Mouse (Mus musculus): ENCODE measurements around the gene Gli2. TPM values are rescaled to one million over a fixed set of nuclear protein-coding genes. Genes with fewer than 3 reads are reported as not detected.
A peak's percentile ranks its signal among the peaks of the same experiment; 100 is the strongest.

Gene Gli2
- total and polyA plus RNA-seq, 2 experiments = 0.10 TPM; not detected in 1

DNA sequence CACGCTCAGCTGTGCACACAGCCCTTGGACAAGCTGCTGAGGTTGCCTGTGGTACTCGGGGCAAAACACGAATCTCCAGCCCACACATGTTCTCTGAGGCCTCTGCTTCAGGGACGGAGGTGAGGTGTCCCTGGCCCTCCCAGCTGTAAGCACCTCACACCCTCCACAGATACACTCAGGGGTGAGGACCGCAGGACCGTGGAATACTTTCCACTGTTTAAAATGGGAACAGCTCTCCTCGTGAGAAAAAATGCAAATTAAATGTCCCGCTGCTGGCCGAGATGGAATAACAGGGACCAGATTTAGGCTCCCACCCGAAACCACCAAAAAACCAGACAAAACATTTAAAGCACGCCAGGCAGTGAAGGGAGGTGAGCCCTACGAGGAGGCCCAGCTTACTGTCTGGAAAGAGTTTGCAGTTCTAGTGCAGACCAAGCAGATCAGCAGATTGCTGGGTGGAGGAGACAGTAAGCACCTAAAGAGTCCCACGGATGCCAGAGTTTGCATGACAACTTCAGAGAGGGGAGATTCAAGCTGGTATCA lies 19.2 kb downstream of the Gli2 start:
- H3K4me3 ChIP-seq (ENCODE audit: insufficient read depth, low read depth, low read length) = no peak overlapping the region
- H3K36me3 ChIP-seq (ENCODE audit: control insufficient read depth, insufficient read depth, low read length) = no peaks in the 10 kb centered on the region
- no peaks in the 10 kb centered on the region for H3K4me1 ChIP-seq (ENCODE audit: control insufficient read depth, insufficient read depth, low read length)
- TF ChIP-seq CTCF (IDR thresholded peaks at IDR 0.05; ENCODE audit: low read depth, low read length) (no peak), POLR2A (IDR thresholded peaks at IDR 0.05; ENCODE audit: extremely low read depth, insufficient read depth, low read length) (no peak)
- DNase-seq (ENCODE audit: extremely low read depth, low read depth, low spot score) = no peak
- no peaks in the 10 kb centered on the region for H3K79me2 ChIP-seq (ENCODE audit: control insufficient read depth, insufficient read depth, low read length)
- H3K27ac ChIP-seq (replicated peaks; ENCODE audit: insufficient read depth, low read depth, low read length) = no peak overlapping the region
- 77% methylated on average over 13 of the region's 13 CpGs for WGBS
- no peak overlapping the region for H3K9ac ChIP-seq (ENCODE audit: low read depth, low read length)
- H3K27me3 ChIP-seq (ENCODE audit: control insufficient read depth, insufficient read depth, low read length) = no peaks in the 10 kb centered on the region

DNA sequence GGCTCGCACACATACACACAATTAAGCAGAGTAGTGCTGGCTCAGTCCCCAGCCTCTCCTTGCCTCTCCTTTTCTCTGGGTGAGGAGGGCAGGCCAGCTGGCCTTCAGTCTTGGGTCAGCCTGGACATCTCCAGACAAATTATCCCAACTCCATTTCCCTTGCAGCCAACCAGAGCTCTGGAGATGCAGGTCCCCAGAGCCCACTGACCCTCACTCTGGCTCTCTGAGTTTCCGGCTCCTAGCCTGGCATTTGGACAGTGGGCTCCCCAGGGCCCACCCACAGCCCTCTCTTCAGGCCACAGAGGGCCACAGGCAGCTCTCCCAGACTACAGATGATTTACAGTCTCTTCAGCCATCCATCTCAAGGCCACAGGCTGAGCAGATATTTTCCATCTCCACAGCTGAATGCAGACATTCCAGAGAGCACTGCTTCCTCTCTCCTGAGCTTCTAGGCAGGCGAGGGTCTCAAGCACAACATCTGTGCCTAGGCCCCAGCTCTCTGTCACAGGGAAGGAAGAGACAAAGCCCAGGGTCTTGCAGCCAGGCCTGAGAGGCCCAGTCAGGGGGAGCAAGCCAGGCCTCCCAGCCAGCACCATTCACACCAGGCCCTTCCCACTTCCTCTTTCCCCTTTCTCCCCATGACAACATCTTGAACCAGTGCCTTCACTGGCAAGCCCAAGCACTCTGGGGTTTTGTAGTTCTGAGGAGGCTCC lies 19.8 kb downstream of the Gli2 start:
- Histone ChIP-seq H3K4me1 (ENCODE audit: control insufficient read depth, insufficient read depth, low read length) (no peaks in the 10 kb centered on the region), H3K36me3 (ENCODE audit: control insufficient read depth, insufficient read depth, low read length) (no peaks in the 10 kb centered on the region), H3K27me3 (ENCODE audit: control insufficient read depth, insufficient read depth, low read length) (no peaks in the 10 kb centered on the region), H3K27ac (replicated peaks; ENCODE audit: insufficient read depth, low read depth, low read length) (no peak overlapping the region), H3K79me2 (ENCODE audit: control insufficient read depth, insufficient read depth, low read length) (no peaks in the 10 kb centered on the region), H3K4me3 (ENCODE audit: insufficient read depth, low read depth, low read length) (no peak overlapping the region), H3K9ac (ENCODE audit: low read depth, low read length) (no peak overlapping the region)
- no peak for TF ChIP-seq POLR2A (IDR thresholded peaks at IDR 0.05; ENCODE audit: extremely low read depth, insufficient read depth, low read length)
- TF ChIP-seq CTCF (IDR thresholded peaks at IDR 0.05; ENCODE audit: low read depth, low read length) = no peak
- WGBS = 86% methylated on average over 3 of the region's 3 CpGs
- DNase-seq (ENCODE audit: extremely low read depth, low read depth, low spot score) = no peak

DNA sequence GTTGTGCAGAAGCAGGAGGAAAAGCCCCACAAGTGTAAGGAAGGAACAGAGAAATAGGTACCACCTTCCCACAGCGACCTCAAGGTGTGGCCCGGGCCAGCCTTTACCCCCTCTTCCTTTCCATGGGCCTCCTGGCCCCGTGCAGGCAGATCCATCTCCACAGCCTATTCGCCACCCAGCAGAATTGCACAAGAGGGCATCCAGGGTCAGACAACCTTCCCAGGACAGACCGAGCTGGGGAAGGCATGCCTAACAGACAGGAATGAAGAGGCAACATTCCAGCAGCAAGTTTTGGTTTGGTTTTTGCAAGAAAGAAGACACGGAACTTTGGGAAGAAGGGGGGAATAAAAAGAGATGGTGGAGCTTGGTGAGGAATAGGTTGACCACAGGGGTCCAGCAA lies 22.2 kb downstream of the Gli2 start:
- no peak overlapping the region for H3K27ac ChIP-seq (replicated peaks; ENCODE audit: insufficient read depth, low read depth, low read length)
- H3K79me2 ChIP-seq (ENCODE audit: control insufficient read depth, insufficient read depth, low read length) = no peaks in the 10 kb centered on the region
- no peak overlapping the region for H3K4me3 ChIP-seq (ENCODE audit: insufficient read depth, low read depth, low read length)
- peak; percentile 81 for DNase-seq (ENCODE audit: extremely low read depth, low read depth, low spot score)
- H3K4me1 ChIP-seq (ENCODE audit: control insufficient read depth, insufficient read depth, low read length) = no peaks in the 10 kb centered on the region
- H3K9ac ChIP-seq (ENCODE audit: low read depth, low read length) = no peak overlapping the region
- TF ChIP-seq POLR2A (IDR thresholded peaks at IDR 0.05; ENCODE audit: extremely low read depth, insufficient read depth, low read length) = no peak
- TF ChIP-seq CTCF (IDR thresholded peaks at IDR 0.05; ENCODE audit: low read depth, low read length) = no peak
- whole genome bisulfite sequencing = 18% methylated on average over 6 of the region's 6 CpGs
- no peaks in the 10 kb centered on the region for H3K27me3 ChIP-seq (ENCODE audit: control insufficient read depth, insufficient read depth, low read length)
- H3K36me3 ChIP-seq (ENCODE audit: control insufficient read depth, insufficient read depth, low read length) = no peaks in the 10 kb centered on the region

DNA sequence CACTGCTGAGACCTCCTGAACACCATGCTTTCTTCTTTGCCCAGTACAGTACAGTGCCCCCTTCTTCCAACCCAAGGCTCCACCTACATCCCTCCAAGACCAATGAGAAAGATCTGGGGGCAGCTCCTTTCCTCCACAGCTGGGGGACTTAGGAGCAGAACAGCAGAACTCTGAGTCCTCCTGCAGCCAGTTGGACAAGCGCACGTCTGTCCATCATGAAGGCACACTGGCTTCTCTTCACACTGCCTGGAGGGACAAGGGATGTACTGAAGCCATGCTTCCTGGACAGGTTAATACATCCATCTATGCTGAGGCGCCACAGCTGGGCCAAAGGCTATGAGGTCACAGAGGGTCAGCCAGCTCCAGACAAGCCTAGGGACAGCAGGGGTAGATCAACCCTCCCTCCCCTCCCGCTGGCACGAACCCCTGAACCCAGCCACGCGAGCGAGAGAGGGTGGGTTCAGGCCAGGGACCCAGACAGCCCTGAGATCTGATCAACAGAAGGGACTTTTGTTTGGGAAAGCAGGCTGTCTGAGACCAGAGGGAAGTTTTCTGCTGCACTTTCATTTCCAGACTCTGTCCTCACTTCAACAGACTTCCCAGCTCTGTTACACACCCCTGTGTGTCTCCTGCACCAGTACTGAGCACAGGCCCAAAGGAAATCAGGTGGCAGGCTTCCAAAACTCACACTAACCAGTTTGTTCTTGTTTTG lies 27.6 kb downstream of the Gli2 start:
- H3K9ac ChIP-seq (ENCODE audit: low read depth, low read length) = no peak overlapping the region
- 23% methylated on average over 8 of the region's 8 CpGs for WGBS
- peak; percentile 47 for DNase-seq (ENCODE audit: extremely low read depth, low read depth, low spot score)
- peaks cover 15% of the 10 kb centered on the region for H3K4me1 ChIP-seq (ENCODE audit: control insufficient read depth, insufficient read depth, low read length)
- H3K36me3 ChIP-seq (ENCODE audit: control insufficient read depth, insufficient read depth, low read length) = no peaks in the 10 kb centered on the region
- no peak overlapping the region for H3K27ac ChIP-seq (replicated peaks; ENCODE audit: insufficient read depth, low read depth, low read length)
- no peaks in the 10 kb centered on the region for H3K27me3 ChIP-seq (ENCODE audit: control insufficient read depth, insufficient read depth, low read length)
- TF ChIP-seq CTCF (IDR thresholded peaks at IDR 0.05; ENCODE audit: low read depth, low read length) = no peak
- TF ChIP-seq POLR2A (IDR thresholded peaks at IDR 0.05; ENCODE audit: extremely low read depth, insufficient read depth, low read length) = no peak
- no peaks in the 10 kb centered on the region for H3K79me2 ChIP-seq (ENCODE audit: control insufficient read depth, insufficient read depth, low read length)
- no peak overlapping the region for H3K4me3 ChIP-seq (ENCODE audit: insufficient read depth, low read depth, low read length)

DNA sequence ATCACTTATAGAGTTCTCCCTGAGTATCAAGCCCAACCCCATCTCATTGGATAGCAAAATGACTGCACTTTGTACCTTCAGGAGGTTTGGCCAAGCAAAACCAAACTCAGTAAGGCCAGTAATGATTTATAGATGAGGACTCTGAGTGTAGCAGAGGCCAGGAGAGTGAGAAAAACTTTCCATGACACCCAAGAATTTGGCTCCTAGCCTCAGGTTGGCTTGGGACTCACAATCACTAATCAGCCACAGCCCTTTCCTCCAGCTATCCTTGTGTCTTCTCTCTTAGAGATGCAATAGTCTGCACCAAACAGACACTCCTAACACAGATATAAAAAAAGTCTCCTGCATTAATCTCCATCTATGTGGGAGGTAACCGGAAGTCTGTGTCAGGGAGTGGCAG lies 31.1 kb downstream of the Gli2 start:
- peak; percentile 88 for DNase-seq (ENCODE audit: extremely low read depth, low read depth, low spot score)
- H3K79me2 ChIP-seq (ENCODE audit: control insufficient read depth, insufficient read depth, low read length) = no peaks in the 10 kb centered on the region
- WGBS = 46% methylated on average over 1 of the region's 1 CpGs
- H3K36me3 ChIP-seq (ENCODE audit: control insufficient read depth, insufficient read depth, low read length) = no peaks in the 10 kb centered on the region
- H3K9ac ChIP-seq (ENCODE audit: low read depth, low read length) = no peak overlapping the region
- H3K27ac ChIP-seq (replicated peaks; ENCODE audit: insufficient read depth, low read depth, low read length) = no peak overlapping the region
- no peaks in the 10 kb centered on the region for H3K27me3 ChIP-seq (ENCODE audit: control insufficient read depth, insufficient read depth, low read length)
- TF ChIP-seq CTCF (IDR thresholded peaks at IDR 0.05; ENCODE audit: low read depth, low read length) (no peak), POLR2A (IDR thresholded peaks at IDR 0.05; ENCODE audit: extremely low read depth, insufficient read depth, low read length) (no peak)
- peaks cover 17% of the 10 kb centered on the region for H3K4me1 ChIP-seq (ENCODE audit: control insufficient read depth, insufficient read depth, low read length)
- H3K4me3 ChIP-seq (ENCODE audit: insufficient read depth, low read depth, low read length) = no peak overlapping the region

Measured in liver, adult 2 months (tissue).